Mouse (Mus musculus): ENCODE data around the gene Prrt1.

DNA sequence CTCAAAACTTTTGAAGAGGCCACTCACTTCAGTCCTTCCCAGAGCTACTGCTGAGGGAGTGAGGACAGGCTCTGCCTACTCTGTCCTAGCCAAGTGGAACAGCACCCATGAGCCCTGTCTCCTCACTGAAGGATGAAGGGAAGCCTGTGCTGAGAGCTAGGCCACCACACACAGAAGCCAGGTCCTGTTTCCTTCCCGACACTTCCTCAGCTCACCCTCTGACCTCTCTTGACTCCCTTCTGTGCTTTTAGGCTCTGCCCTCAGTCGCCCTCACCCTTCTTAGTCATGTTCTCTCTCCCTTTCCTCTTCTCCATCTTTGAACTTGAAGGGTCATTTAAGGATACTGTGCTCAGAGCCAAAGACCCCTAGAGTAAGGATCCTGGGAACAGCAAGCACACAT lies 27.9 kb downstream of the Prrt1 start:
- no peak for TF ChIP-seq EP300 (optimal IDR thresholded peaks at IDR 0.05)
- TF ChIP-seq CTCF (IDR thresholded peaks at IDR 0.05; ENCODE audit: low read depth), result no peak

All from stomach, postnatal 0 days (tissue).